Mouse (Mus musculus): ENCODE data around the gene Mab21l3. TPM values are rescaled to one million over a fixed set of nuclear protein-coding genes. Genes with fewer than 3 reads are reported as not detected.

Mab21l3 gene
- polyA plus RNA-seq, 1 experiment, result 0.57 TPM

DNA sequence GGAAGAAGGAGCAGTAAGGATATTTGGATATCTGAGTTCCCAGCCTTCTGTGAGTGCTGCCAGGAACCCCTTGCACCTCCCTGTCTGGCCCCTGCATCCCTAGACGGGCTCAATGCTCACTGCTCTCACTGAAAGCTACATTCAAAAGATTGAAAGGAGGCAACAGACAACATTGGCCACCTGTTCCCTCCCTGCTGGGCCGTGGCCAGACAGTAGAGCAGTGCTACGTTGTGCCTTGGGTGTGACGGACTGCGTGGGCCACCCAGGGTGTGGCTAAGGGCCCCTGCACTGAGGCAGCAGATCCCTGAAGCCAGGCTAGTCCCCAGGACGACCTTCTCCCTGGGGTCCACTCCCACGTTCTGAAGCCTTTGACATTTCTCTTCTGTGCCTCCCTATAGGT is 52.5 kb downstream of the Mab21l3 start:
- no peak overlapping the region for H3ac ChIP-seq (ENCODE audit: control insufficient read depth, insufficient read length, low read depth)
- no peaks in the 10 kb centered on the region for H3K36me3 ChIP-seq (ENCODE audit: control insufficient read depth, insufficient read depth)
- H3K4me3 ChIP-seq (ENCODE audit: insufficient read depth, poor library complexity, severe bottlenecking), result no peak overlapping the region
- no peaks in the 10 kb centered on the region for H3K79me2 ChIP-seq (ENCODE audit: control insufficient read depth, insufficient read depth)
- H3K27me3 ChIP-seq (ENCODE audit: control insufficient read depth, insufficient read depth, insufficient read length), result no peaks in the 10 kb centered on the region
- TF ChIP-seq USF1 (IDR thresholded peaks at IDR 0.05; ENCODE audit: low read depth) (no peak), CTCF (IDR thresholded peaks at IDR 0.05; ENCODE audit: control insufficient read depth, insufficient read depth, insufficient read length) (no peak), MYOD1 (IDR thresholded peaks at IDR 0.05; ENCODE audit: control insufficient read depth, insufficient read length, low read depth) (no peak), MYOG (IDR thresholded peaks at IDR 0.05; ENCODE audit: control insufficient read depth, extremely low read depth, insufficient read length) (no peak), CEBPB (IDR thresholded peaks at IDR 0.05; ENCODE audit: low read depth) (no peak), MAX (IDR thresholded peaks at IDR 0.05) (no peak), FOSL1 (IDR thresholded peaks at IDR 0.05; ENCODE audit: insufficient read depth, low read length, poor library complexity, severe bottlenecking) (no peak)
- H3K79me3 ChIP-seq (ENCODE audit: low read depth), result no peaks in the 10 kb centered on the region

DNA sequence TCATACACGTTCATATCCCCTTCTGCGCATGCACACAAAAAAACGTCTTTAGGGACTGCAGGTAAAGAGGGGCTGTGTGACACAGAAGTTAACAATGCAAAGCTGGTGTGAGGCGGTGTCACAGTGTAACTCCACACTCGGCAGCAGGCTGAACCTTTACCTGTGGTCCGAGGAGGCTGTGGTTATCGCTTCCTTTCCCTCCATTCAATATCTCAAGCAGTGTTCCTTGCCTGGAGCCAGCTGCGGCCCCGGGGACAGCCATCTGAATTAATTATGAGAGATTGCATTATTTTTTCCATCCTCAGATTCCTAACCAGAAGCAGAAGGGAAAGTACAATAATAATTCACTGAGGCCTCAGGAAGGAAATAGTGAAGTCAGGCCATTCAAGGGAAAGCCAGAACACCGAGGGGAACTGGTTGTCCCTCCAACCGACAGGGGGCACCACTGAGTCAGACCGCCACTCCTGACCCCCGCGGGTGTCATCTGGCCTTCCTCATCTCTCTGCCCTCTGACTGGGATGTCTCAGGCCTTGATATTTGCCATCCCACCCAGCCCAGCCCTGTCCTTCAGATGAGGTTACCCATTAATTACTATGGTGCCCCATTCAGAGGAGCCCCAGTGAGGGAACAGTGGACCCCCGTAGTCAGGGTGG is 53.2 kb downstream of the Mab21l3 start:
- Histone ChIP-seq H3ac (ENCODE audit: control insufficient read depth, insufficient read length, low read depth) (no peak overlapping the region), H3K27me3 (ENCODE audit: control insufficient read depth, insufficient read depth, insufficient read length) (no peaks in the 10 kb centered on the region), H3K4me3 (ENCODE audit: insufficient read depth, poor library complexity, severe bottlenecking) (no peak overlapping the region), H3K79me3 (ENCODE audit: low read depth) (no peaks in the 10 kb centered on the region), H3K79me2 (ENCODE audit: control insufficient read depth, insufficient read depth) (no peaks in the 10 kb centered on the region), H3K36me3 (ENCODE audit: control insufficient read depth, insufficient read depth) (no peaks in the 10 kb centered on the region)
- TF ChIP-seq FOSL1 (IDR thresholded peaks at IDR 0.05; ENCODE audit: insufficient read depth, low read length, poor library complexity, severe bottlenecking) (no peak), MYOG (IDR thresholded peaks at IDR 0.05; ENCODE audit: control insufficient read depth, extremely low read depth, insufficient read length) (no peak), CEBPB (IDR thresholded peaks at IDR 0.05; ENCODE audit: low read depth) (no peak), CTCF (IDR thresholded peaks at IDR 0.05; ENCODE audit: control insufficient read depth, insufficient read depth, insufficient read length) (no peak), MYOD1 (IDR thresholded peaks at IDR 0.05; ENCODE audit: control insufficient read depth, insufficient read length, low read depth) (no peak), USF1 (IDR thresholded peaks at IDR 0.05; ENCODE audit: low read depth) (no peak), MAX (IDR thresholded peaks at IDR 0.05) (no peak)

GRCm38 (mm10) chr3:101794666-101795065 is 54.1 kb downstream of the Mab21l3 start:
- H3K79me2 ChIP-seq (ENCODE audit: control insufficient read depth, insufficient read depth), result no peaks in the 10 kb centered on the region
- no peaks in the 10 kb centered on the region for H3K27me3 ChIP-seq (ENCODE audit: control insufficient read depth, insufficient read depth, insufficient read length)
- H3K4me3 ChIP-seq (ENCODE audit: insufficient read depth, poor library complexity, severe bottlenecking), result no peak overlapping the region
- TF ChIP-seq MAX (IDR thresholded peaks at IDR 0.05) (no peak), USF1 (IDR thresholded peaks at IDR 0.05; ENCODE audit: low read depth) (no peak), CTCF (IDR thresholded peaks at IDR 0.05; ENCODE audit: control insufficient read depth, insufficient read depth, insufficient read length) (no peak), MYOG (IDR thresholded peaks at IDR 0.05; ENCODE audit: control insufficient read depth, extremely low read depth, insufficient read length) (no peak), CEBPB (IDR thresholded peaks at IDR 0.05; ENCODE audit: low read depth) (no peak), MYOD1 (IDR thresholded peaks at IDR 0.05; ENCODE audit: control insufficient read depth, insufficient read length, low read depth) (no peak), FOSL1 (IDR thresholded peaks at IDR 0.05; ENCODE audit: insufficient read depth, low read length, poor library complexity, severe bottlenecking) (no peak)
- H3ac ChIP-seq (ENCODE audit: control insufficient read depth, insufficient read length, low read depth), result no peak overlapping the region
- H3K36me3 ChIP-seq (ENCODE audit: control insufficient read depth, insufficient read depth), result no peaks in the 10 kb centered on the region
- no peaks in the 10 kb centered on the region for H3K79me3 ChIP-seq (ENCODE audit: low read depth)

GRCm38 (mm10) chr3:101794026-101794425 is 54.7 kb downstream of the Mab21l3 start:
- Histone ChIP-seq H3ac (ENCODE audit: control insufficient read depth, insufficient read length, low read depth) (no peak overlapping the region), H3K27me3 (ENCODE audit: control insufficient read depth, insufficient read depth, insufficient read length) (no peaks in the 10 kb centered on the region), H3K79me2 (ENCODE audit: control insufficient read depth, insufficient read depth) (no peaks in the 10 kb centered on the region), H3K79me3 (ENCODE audit: low read depth) (no peaks in the 10 kb centered on the region), H3K4me3 (ENCODE audit: insufficient read depth, poor library complexity, severe bottlenecking) (no peak overlapping the region), H3K36me3 (ENCODE audit: control insufficient read depth, insufficient read depth) (no peaks in the 10 kb centered on the region)
- no peak for TF ChIP-seq USF1 (IDR thresholded peaks at IDR 0.05; ENCODE audit: low read depth)
- no peak for TF ChIP-seq MYOD1 (IDR thresholded peaks at IDR 0.05; ENCODE audit: control insufficient read depth, insufficient read length, low read depth)
- no peak for TF ChIP-seq CTCF (IDR thresholded peaks at IDR 0.05; ENCODE audit: control insufficient read depth, insufficient read depth, insufficient read length)
- TF ChIP-seq FOSL1 (IDR thresholded peaks at IDR 0.05; ENCODE audit: insufficient read depth, low read length, poor library complexity, severe bottlenecking), result no peak
- no peak for TF ChIP-seq MAX (IDR thresholded peaks at IDR 0.05)
- no peak for TF ChIP-seq MYOG (IDR thresholded peaks at IDR 0.05; ENCODE audit: control insufficient read depth, extremely low read depth, insufficient read length)
- TF ChIP-seq CEBPB (IDR thresholded peaks at IDR 0.05; ENCODE audit: low read depth), result no peak

- H3K79me2 ChIP-seq (ENCODE audit: control insufficient read depth, insufficient read depth), result no peaks in the 10 kb centered on the region
- no peak overlapping the region for H3ac ChIP-seq (ENCODE audit: control insufficient read depth, insufficient read length, low read depth)
- no peak for TF ChIP-seq MYOD1 (IDR thresholded peaks at IDR 0.05; ENCODE audit: control insufficient read depth, insufficient read length, low read depth)
- TF ChIP-seq MYOG (IDR thresholded peaks at IDR 0.05; ENCODE audit: control insufficient read depth, extremely low read depth, insufficient read length), result no peak
- no peak for TF ChIP-seq USF1 (IDR thresholded peaks at IDR 0.05; ENCODE audit: low read depth)
- no peak for TF ChIP-seq MAX (IDR thresholded peaks at IDR 0.05)
These were observed 56.6 kb downstream of the Mab21l3 start for GRCm38 (mm10) chr3:101792191-101792590.

More at GRCm38 (mm10) chr3:101792191-101792590, 56.6 kb downstream of the Mab21l3 start:
- no peaks in the 10 kb centered on the region for H3K27me3 ChIP-seq (ENCODE audit: control insufficient read depth, insufficient read depth, insufficient read length)
- H3K36me3 ChIP-seq (ENCODE audit: control insufficient read depth, insufficient read depth), result no peaks in the 10 kb centered on the region
- H3K4me3 ChIP-seq (ENCODE audit: insufficient read depth, poor library complexity, severe bottlenecking), result no peak overlapping the region
- no peaks in the 10 kb centered on the region for H3K79me3 ChIP-seq (ENCODE audit: low read depth)

Data from C2C12 (cell line).